Comparison of ENCODE assay signal across 8 mouse cellular contexts in genomic region chr2:156991470-156992319, GRCm38 (mm10). TPM values are rescaled to one million over a fixed set of nuclear protein-coding genes. Genes with fewer than 3 reads are reported as not detected.
DNase-seq lines count a peak whose midpoint lies in the region; ATAC-seq and TF ChIP-seq lines count a peak whose summit lies in the region.

Gene Ndrg3 (minus strand): TSS chr2:156992056.

- peak within 1 kb of the TSS; percentile 72 to 85 for H3K4me3 ChIP-seq in ES-E14 (ENCODE audit: insufficient read depth in 1 of 2, low read depth in 1 of 2, low read length in 2 of 2, poor library complexity in 1 of 2, severe bottlenecking in 1 of 2)
- H3K4me3 ChIP-seq in forebrain, embryonic 15.5 days = peak within 1 kb of the TSS; percentile 98
- H3K4me3 ChIP-seq in lung, adult 2 months (replicated peaks; ENCODE audit: extremely low read depth, low read depth, low read length) = peak within 1 kb of the TSS; percentile 72

- H3K27ac ChIP-seq in ES-E14 (ENCODE audit: insufficient read depth, low read depth, low read length, poor library complexity, severe bottlenecking) = no peak within 1 kb of the TSS
- peak within 1 kb of the TSS; percentile 83 for H3K27ac ChIP-seq in forebrain, embryonic 15.5 days (replicated peaks)

- peak within 1 kb of the TSS; percentile 80 for H3K9ac ChIP-seq in ES-E14 (ENCODE audit: insufficient read depth, low read depth, low read length, poor library complexity, severe bottlenecking)
- peak within 1 kb of the TSS; percentile 91 for H3K9ac ChIP-seq in forebrain, embryonic 15.5 days (replicated peaks)

- peaks cover 12% of the 10 kb centered on the region for H3K36me3 ChIP-seq in ES-E14 (ENCODE audit: control insufficient read depth, insufficient read depth, low read length, poor library complexity, severe bottlenecking)
- peaks cover 3% of the 10 kb centered on the region; the same call in 1 of the 2 replicates for H3K36me3 ChIP-seq in forebrain, embryonic 15.5 days

- no peaks in the 10 kb centered on the region for H3K4me1 ChIP-seq in ES-E14 (ENCODE audit: control insufficient read depth in 2 of 2, insufficient read depth in 2 of 2, low read length in 2 of 2, poor library complexity in 1 of 2)
- H3K4me1 ChIP-seq in forebrain, embryonic 15.5 days = peaks cover 26% of the 10 kb centered on the region
- no peaks in the 10 kb centered on the region for H3K4me1 ChIP-seq in lung, adult 2 months (ENCODE audit: control insufficient read depth, insufficient read depth, low read length)

- TF ChIP-seq CTCF in lung, adult 2 months (IDR thresholded peaks at IDR 0.05; ENCODE audit: insufficient read depth, low read length) = peak; percentile 9; the same call in 1 of the 2 replicates

- H3K9me3 ChIP-seq in ES-E14 (ENCODE audit: control insufficient read depth, insufficient read depth, low read depth, low read length) = no peaks in the 10 kb centered on the region
- H3K9me3 ChIP-seq in forebrain, embryonic 15.5 days = no peaks in the 10 kb centered on the region

- H3K27me3 ChIP-seq in forebrain, embryonic 15.5 days = no peaks in the 10 kb centered on the region

- under 1% methylated on average over 66 of the region's 66 CpGs for WGBS in forebrain, embryonic 15.5 days
- under 1% methylated on average over 66 of the region's 66 CpGs for WGBS in lung, adult 2 months

- intact Hi-C loops in heart, postnatal 25 days (cut with DNase I) = no loop called here

- DNase-seq in ES-E14 (ENCODE audit: low read depth, low spot score) = peak; percentile 85
- DNase-seq in cerebellum, adult 11-12 months = peak; percentile 99
- peak; percentile 92 for DNase-seq in heart, postnatal 25 days (ENCODE audit: low spot score)
- DNase-seq in layer of hippocampus, adult 18-20 months (ENCODE audit: low spot score in 2 of 2) = peak; percentile 96 to 98
- DNase-seq in lung, adult 2 months = peak; percentile 90
- DNase-seq in thymus, adult 18-20 months = peak; percentile 97

- in situ Hi-C loops in ES-E14 (cut with MboI; ENCODE audit: low sequenced_read_pairs in 2 of 2, unreplicated experiment in 2 of 2) = no loop called here

- peak; percentile 45; the same call in 1 of the 2 replicates for TF ChIP-seq POLR2A in lung, adult 2 months (IDR thresholded peaks at IDR 0.05; ENCODE audit: borderline replicate concordance, extremely low read depth, low read depth, low read length)

- peak; percentile 97 for ATAC-seq in forebrain, embryonic 15.5 days (replicated peaks)
- peak; percentile 94 for ATAC-seq in neutrophil, adult 5-6 weeks (ENCODE audit: extremely low read depth, insufficient number of reproducible peaks, low FRiP score, poor library complexity, severe bottlenecking)

- H3K4me2 ChIP-seq in forebrain, embryonic 15.5 days (replicated peaks) = peak within 1 kb of the TSS; percentile 78

TF ChIP-seq in ES-E14, 5 proteins besides CTCF, POLR2A, EP300 and RAD21:
- TF ChIP-seq MAFK (IDR thresholded peaks at IDR 0.05; ENCODE audit: insufficient read depth, low read depth, low read length) (no peak), HCFC1 (IDR thresholded peaks at IDR 0.05; ENCODE audit: borderline replicate concordance, insufficient read depth, low read length) (peak; percentile 95)

RNA-seq across cellular contexts. Expression of gene Ndrg3, which starts in this region (rescaled TPM):
- total RNA-seq in ES-E14 (2012; rRNA removed) = 8.3 and 13.1 TPM in 2 replicates
- polyA plus RNA-seq in forebrain, embryonic 15.5 days (2015; fragmentation: Nextera tagmentation; extraction: Ambion mirVana) = 121 and 123 TPM in 2 replicates
- total RNA-seq in heart, postnatal 25 days (2021) = 10 to 100 TPM; 19.6 to 20.4 TPM
- 100 to 1,000 TPM; 416 to 432 TPM for total RNA-seq in layer of hippocampus, adult 18-20 months (2021)
- polyA plus RNA-seq in lung, adult 2 months (2012; rRNA removed) = 32.9 and 41.7 TPM in 2 replicates
- total RNA-seq in neutrophil, adult 5-6 weeks (2017) = 34.4 and 43.1 TPM in 2 replicates
